Mouse (Mus musculus): Measurements from ENCODE around the gene Ttc7. TPM values are rescaled to one million over a fixed set of nuclear protein-coding genes. Genes with fewer than 3 reads are reported as not detected.
A peak's percentile ranks its signal among the peaks of the same experiment; 100 is the strongest.

The Ttc7 gene
- total and polyA plus RNA-seq, 3 experiments, result 22.8 to 42.4 TPM; not detected in 1

DNA sequence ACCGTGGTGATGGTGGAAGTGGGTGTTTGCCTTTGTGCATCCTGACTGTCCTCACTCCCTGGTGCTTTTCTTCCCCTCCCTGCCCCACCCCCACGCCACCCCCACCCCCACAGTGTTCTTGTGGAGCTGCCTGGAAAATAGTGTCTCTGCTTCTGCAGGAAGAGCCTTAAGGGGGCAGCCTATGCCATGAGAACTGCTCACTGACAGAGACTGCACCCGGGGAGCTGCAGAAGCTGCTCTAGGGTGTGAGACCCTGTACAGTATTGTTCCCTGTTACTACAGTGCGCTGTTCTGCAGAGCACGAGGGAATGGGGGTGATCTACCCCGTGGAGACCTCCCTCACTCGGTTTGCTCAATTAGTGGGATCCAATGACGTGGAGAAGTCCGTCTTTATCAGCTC lies 66.4 kb downstream of the Ttc7 start:
- no peak for TF ChIP-seq MYC (IDR thresholded peaks at IDR 0.05; ENCODE audit: low read depth, low read length)
- no peak for TF ChIP-seq ELF1 (IDR thresholded peaks at IDR 0.05; ENCODE audit: low read depth, low read length)
- no peak for TF ChIP-seq KAT2A (conservative IDR thresholded peaks at IDR 0.05; ENCODE audit: low read depth, low read length)
- TF ChIP-seq RAD21 (IDR thresholded peaks at IDR 0.05; ENCODE audit: low read depth, low read length), result no peak; the same call in none of the 2 replicates
- no peak for TF ChIP-seq MAZ (IDR thresholded peaks at IDR 0.05; ENCODE audit: low read depth, low read length)
- TF ChIP-seq RCOR1 (IDR thresholded peaks at IDR 0.05; ENCODE audit: low read depth, low read length), result no peak
- no peak for TF ChIP-seq CHD1 (IDR thresholded peaks at IDR 0.05; ENCODE audit: low read depth, low read length)
- TF ChIP-seq ETS1 (IDR thresholded peaks at IDR 0.05; ENCODE audit: low read depth, low read length), result no peak
- TF ChIP-seq JUND (IDR thresholded peaks at IDR 0.05; ENCODE audit: low read depth, low read length), result no peak
- TF ChIP-seq ZKSCAN1 (IDR thresholded peaks at IDR 0.05; ENCODE audit: low read depth, low read length), result no peak
- TF ChIP-seq POLR2AphosphoS5 (IDR thresholded peaks at IDR 0.05; ENCODE audit: borderline replicate concordance, low read depth, low read length), result no peak
- no peak for TF ChIP-seq MYB (IDR thresholded peaks at IDR 0.05; ENCODE audit: low read depth, low read length)
- no peak overlapping the region for H3K27ac ChIP-seq (ENCODE audit: control insufficient read depth, low read depth, low read length)
- no peak overlapping the region for H3K4me3 ChIP-seq (ENCODE audit: control insufficient read depth in 1 of 2, insufficient read depth in 1 of 2, low read depth in 2 of 2, low read length in 2 of 2)
- no peaks in the 10 kb centered on the region for H3K27me3 ChIP-seq (ENCODE audit: control insufficient read depth in 1 of 2, insufficient read depth in 2 of 2, low read length in 2 of 2)
- H3K9ac ChIP-seq (ENCODE audit: control insufficient read depth, low read depth, low read length, poor library complexity, severe bottlenecking), result no peak overlapping the region
- no peaks in the 10 kb centered on the region for H3K9me3 ChIP-seq (replicated peaks; ENCODE audit: insufficient read depth, low read length)
- peaks cover 4 to 12% of the 10 kb centered on the region in 2 experiments for H3K4me1 ChIP-seq (ENCODE audit: control insufficient read depth in 1 of 2, insufficient read depth in 2 of 2, low read length in 2 of 2)
- no peaks in the 10 kb centered on the region for H3K79me2 ChIP-seq (ENCODE audit: control insufficient read depth, insufficient read depth, low read length, poor library complexity)
- peaks cover 0 to 3% of the 10 kb centered on the region in 2 experiments; a peak in 2 of 4 replicates for H3K36me3 ChIP-seq (ENCODE audit: control insufficient read depth in 1 of 2, insufficient read depth in 2 of 2, low read length in 2 of 2)
- DNase-seq (ENCODE audit: low read depth, low spot score), result no peak

DNA sequence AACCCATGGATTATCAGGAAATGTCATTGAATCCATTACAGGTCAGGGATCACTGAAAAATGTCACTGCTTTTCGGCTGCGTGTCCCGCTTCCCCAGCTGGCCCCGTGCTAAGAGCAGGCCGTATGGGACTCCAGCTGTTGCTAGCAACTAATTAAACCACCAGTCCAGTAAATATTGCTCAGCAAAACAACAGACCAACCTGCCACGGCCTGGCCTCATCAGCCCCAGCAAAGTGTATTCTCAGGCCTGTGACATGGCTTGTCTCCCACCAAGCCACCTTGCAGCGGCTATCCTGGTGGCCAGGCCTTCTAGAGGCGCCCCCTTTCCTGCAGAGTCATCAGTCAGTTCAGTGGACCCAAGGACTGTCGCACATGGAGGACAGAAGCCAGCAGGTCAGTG lies 66.9 kb downstream of the Ttc7 start:
- DNase-seq (ENCODE audit: low read depth, low spot score), result no peak
- H3K36me3 ChIP-seq (ENCODE audit: control insufficient read depth in 1 of 2, insufficient read depth in 2 of 2, low read length in 2 of 2), result peaks cover 0 to 3% of the 10 kb centered on the region in 2 experiments; a peak in 2 of 4 replicates
- no peaks in the 10 kb centered on the region for H3K27me3 ChIP-seq (ENCODE audit: control insufficient read depth in 1 of 2, insufficient read depth in 2 of 2, low read length in 2 of 2)
- no peak for TF ChIP-seq TBP (IDR thresholded peaks at IDR 0.05; ENCODE audit: low read depth, low read length)
- no peak for TF ChIP-seq RCOR1 (IDR thresholded peaks at IDR 0.05; ENCODE audit: low read depth, low read length)
- H3K9me3 ChIP-seq (replicated peaks; ENCODE audit: insufficient read depth, low read length), result no peaks in the 10 kb centered on the region
- no peak overlapping the region for H3K4me3 ChIP-seq (ENCODE audit: control insufficient read depth in 1 of 2, insufficient read depth in 1 of 2, low read depth in 2 of 2, low read length in 2 of 2)
- peaks cover 2 to 9% of the 10 kb centered on the region in 2 experiments for H3K4me1 ChIP-seq (ENCODE audit: control insufficient read depth in 1 of 2, insufficient read depth in 2 of 2, low read length in 2 of 2)
- H3K27ac ChIP-seq (ENCODE audit: control insufficient read depth, low read depth, low read length), result no peak overlapping the region
- no peaks in the 10 kb centered on the region for H3K79me2 ChIP-seq (ENCODE audit: control insufficient read depth, insufficient read depth, low read length, poor library complexity)
- no peak overlapping the region for H3K9ac ChIP-seq (ENCODE audit: control insufficient read depth, low read depth, low read length, poor library complexity, severe bottlenecking)

- Histone ChIP-seq H3K9ac (ENCODE audit: control insufficient read depth, low read depth, low read length, poor library complexity, severe bottlenecking) (no peak overlapping the region), H3K4me3 (ENCODE audit: control insufficient read depth in 1 of 2, insufficient read depth in 1 of 2, low read depth in 2 of 2, low read length in 2 of 2) (no peak overlapping the region), H3K9me3 (replicated peaks; ENCODE audit: insufficient read depth, low read length) (no peaks in the 10 kb centered on the region), H3K36me3 (ENCODE audit: control insufficient read depth in 1 of 2, insufficient read depth in 2 of 2, low read length in 2 of 2) (no peaks in the 10 kb centered on the region; a peak in 2 of 4 replicates), H3K79me2 (ENCODE audit: control insufficient read depth, insufficient read depth, low read length, poor library complexity) (no peaks in the 10 kb centered on the region), H3K27me3 (ENCODE audit: control insufficient read depth in 1 of 2, insufficient read depth in 2 of 2, low read length in 2 of 2) (no peaks in the 10 kb centered on the region), H3K27ac (ENCODE audit: control insufficient read depth, low read depth, low read length) (no peak overlapping the region), H3K4me1 (ENCODE audit: control insufficient read depth in 1 of 2, insufficient read depth in 2 of 2, low read length in 2 of 2) (no peaks in the 10 kb centered on the region; a peak in 3 of 4 replicates)
- peak; percentile 17 for DNase-seq (ENCODE audit: low read depth, low spot score)
- TF ChIP-seq POLR2A (IDR thresholded peaks at IDR 0.05; ENCODE audit: control insufficient read depth in 1 of 2, insufficient read depth in 1 of 2, low read depth in 1 of 2, low read length in 2 of 2, poor library complexity in 1 of 2), result no peak
- no peak for TF ChIP-seq MAFK (IDR thresholded peaks at IDR 0.05; ENCODE audit: borderline replicate concordance, low read depth, low read length)
- TF ChIP-seq E2F4 (IDR thresholded peaks at IDR 0.05; ENCODE audit: borderline replicate concordance, low read depth, low read length), result no peak
- no peak for TF ChIP-seq ZNF384 (IDR thresholded peaks at IDR 0.05; ENCODE audit: low read depth, low read length)
- TF ChIP-seq MAZ (IDR thresholded peaks at IDR 0.05; ENCODE audit: low read depth, low read length), result no peak
- no peak for TF ChIP-seq TAL1 (IDR thresholded peaks at IDR 0.05; ENCODE audit: low read length)
- no peak for TF ChIP-seq CHD2 (IDR thresholded peaks at IDR 0.05; ENCODE audit: low read length)
- TF ChIP-seq ZKSCAN1 (IDR thresholded peaks at IDR 0.05; ENCODE audit: low read depth, low read length), result no peak
- no peak for TF ChIP-seq NELFE (IDR thresholded peaks at IDR 0.05; ENCODE audit: low read depth, low read length)
- no peak for TF ChIP-seq MYC (IDR thresholded peaks at IDR 0.05; ENCODE audit: low read depth, low read length)
- no peak for TF ChIP-seq RCOR1 (IDR thresholded peaks at IDR 0.05; ENCODE audit: low read depth, low read length)
- TF ChIP-seq ZC3H11A (IDR thresholded peaks at IDR 0.05; ENCODE audit: low read depth, low read length), result no peak
- TF ChIP-seq USF1 (IDR thresholded peaks at IDR 0.05; ENCODE audit: low read depth, low read length), result no peak
- TF ChIP-seq EP300 (IDR thresholded peaks at IDR 0.05; ENCODE audit: low read depth in 1 of 2, low read length in 2 of 2), result no peak
- no peak for TF ChIP-seq MXI1 (IDR thresholded peaks at IDR 0.05; ENCODE audit: low read depth, low read length)
Observed at GRCm38 (mm10) chr17:87350471-87351240, 68.0 kb downstream of the Ttc7 start.

Data from MEL (cell line).